Mouse (Mus musculus): ENCODE measurements around the gene Herc2. TPM values are rescaled to one million over a fixed set of nuclear protein-coding genes. Genes with fewer than 3 reads are reported as not detected.

The Herc2 gene
- total RNA-seq, 2 experiments from 2014 or later, result 34.0 to 35.6 TPM

- no peak for DNase-seq
Observed at GRCm38 (mm10) chr7:56066634-56067033, 16.6 kb downstream of the Herc2 start.

GRCm38 (mm10) chr7:56071724-56072123 lies 21.7 kb downstream of the Herc2 start:
- DNase-seq, result no peak

GRCm38 (mm10) chr7:56083034-56083433 lies 33.0 kb downstream of the Herc2 start:
- no peak for DNase-seq

GRCm38 (mm10) chr7:56089097-56089496 lies 39.1 kb downstream of the Herc2 start:
- DNase-seq, result no peak

- no peak for DNase-seq
Observed at GRCm38 (mm10) chr7:56091445-56091844, 41.4 kb downstream of the Herc2 start.

GRCm38 (mm10) chr7:56102293-56102847 lies 52.4 kb downstream of the Herc2 start:
- no peak for DNase-seq

GRCm38 (mm10) chr7:56112999-56113398 lies 63.0 kb downstream of the Herc2 start:
- DNase-seq, result no peak

GRCm38 (mm10) chr7:56114148-56114547 lies 64.2 kb downstream of the Herc2 start:
- no peak for DNase-seq

GRCm38 (mm10) chr7:56120968-56121367 lies 71.0 kb downstream of the Herc2 start:
- no peak for DNase-seq

- DNase-seq, result no peak
Observed at GRCm38 (mm10) chr7:56121425-56121824, 71.4 kb downstream of the Herc2 start.

GRCm38 (mm10) chr7:56128080-56128479 lies 78.1 kb downstream of the Herc2 start:
- DNase-seq, result no peak

GRCm38 (mm10) chr7:56129577-56129976 lies 79.6 kb downstream of the Herc2 start:
- no peak for DNase-seq

GRCm38 (mm10) chr7:56131548-56131947 lies 81.6 kb downstream of the Herc2 start:
- no peak for DNase-seq

GRCm38 (mm10) chr7:56138706-56139105 lies 88.7 kb downstream of the Herc2 start:
- DNase-seq, result no peak

- DNase-seq, result no peak
Observed at GRCm38 (mm10) chr7:56146424-56146823, 96.4 kb downstream of the Herc2 start.

- DNase-seq, result no peak
Observed at GRCm38 (mm10) chr7:56148925-56149324, 98.9 kb downstream of the Herc2 start.

- no peak for DNase-seq
Observed at GRCm38 (mm10) chr7:56151885-56152676, 102.1 kb downstream of the Herc2 start.

- DNase-seq, result no peak
Observed at GRCm38 (mm10) chr7:56153161-56153560, 103.2 kb downstream of the Herc2 start.

- DNase-seq, result no peak
Observed at GRCm38 (mm10) chr7:56153625-56154024, 103.6 kb downstream of the Herc2 start.

- no peak for DNase-seq
Observed at GRCm38 (mm10) chr7:56163316-56163715, 113.3 kb downstream of the Herc2 start.

GRCm38 (mm10) chr7:56168713-56169112 lies 118.7 kb downstream of the Herc2 start:
- DNase-seq, result no peak

- DNase-seq, result no peak
Observed at GRCm38 (mm10) chr7:56177371-56177770, 127.4 kb downstream of the Herc2 start.

GRCm38 (mm10) chr7:56191041-56191440 lies 141.0 kb downstream of the Herc2 start:
- DNase-seq, result no peak

- DNase-seq, result no peak
Observed at GRCm38 (mm10) chr7:56191661-56192060, 141.7 kb downstream of the Herc2 start.
